Mouse (Mus musculus) C2C12 (cell line): ENCODE measurements around the gene Tchp. TPM values are rescaled to one million over a fixed set of nuclear protein-coding genes. Genes with fewer than 3 reads are reported as not detected.

Source experiments
- H3K27me3 ChIP-seq: one replicate; pipeline ENCODE4 v1.6.1; 2011; ENCODE audit not compliant: control insufficient read depth, insufficient read depth, insufficient read length
- H3K36me3 ChIP-seq: one replicate; pipeline ENCODE4 v1.6.1; 2011; ENCODE audit not compliant: control insufficient read depth, insufficient read depth
- H3K4me3 ChIP-seq: one replicate; pipeline ENCODE4 v1.5.1; 2011; ENCODE audit warnings: mild to moderate bottlenecking, control low read depth; ENCODE audit not compliant: poor library complexity, insufficient read depth, severe bottlenecking
- H3K79me2 ChIP-seq: one replicate; pipeline ENCODE4 v1.6.1; 2011; ENCODE audit not compliant: control insufficient read depth, insufficient read depth
- H3K79me3 ChIP-seq: one replicate; pipeline ENCODE4 v1.6.1; 2011; ENCODE audit warnings: low read depth, control low read depth
- H3ac ChIP-seq: one replicate; pipeline ENCODE3; 2011; ENCODE audit warnings: low read depth; ENCODE audit not compliant: control insufficient read depth, insufficient read length
- CEBPB ChIP-seq: IDR thresholded peaks from one replicate; pipeline ENCODE4 v1.6.1; 2011; ENCODE audit warnings: low read depth, mild to moderate bottlenecking, control low read depth, moderate library complexity
- CTCF ChIP-seq: IDR thresholded peaks from one replicate; pipeline ENCODE4 v1.5.1; 2011; ENCODE audit not compliant: control insufficient read depth, insufficient read depth, insufficient read length
- FOSL1 ChIP-seq: IDR thresholded peaks from one replicate; pipeline ENCODE4 v1.8.0; 2011; ENCODE audit warnings: mild to moderate bottlenecking, low read length; ENCODE audit not compliant: poor library complexity, insufficient read depth, severe bottlenecking
- MAX ChIP-seq: IDR thresholded peaks from one replicate; pipeline ENCODE4 v1.6.1; 2011; ENCODE audit warnings: mild to moderate bottlenecking, control low read depth
- MYOD1 ChIP-seq: IDR thresholded peaks from one replicate; pipeline ENCODE4 v1.6.1; 2011; ENCODE audit warnings: low read depth; ENCODE audit not compliant: control insufficient read depth, insufficient read length
- MYOG ChIP-seq: IDR thresholded peaks from one replicate; pipeline ENCODE4 v1.6.1; 2011; ENCODE audit not compliant: control insufficient read depth, insufficient read length; ENCODE audit errors: extremely low read depth
- USF1 ChIP-seq: IDR thresholded peaks from one replicate; pipeline ENCODE4 v1.6.1; 2011; ENCODE audit warnings: low read depth, mild to moderate bottlenecking, control low read depth, moderate library complexity
- polyA plus RNA-seq: library from polyadenylated mRNA; unstranded; fragments of >200 nt; fragmentation: generic; extraction: Trizol; gene quantifications from one replicate; pipeline ENCODE4 v1.2.1, GENCODE M21; 2012; ENCODE audit warnings: missing spikeins

Tchp gene
- polyA plus RNA-seq, 1 experiment, result 5.8 TPM

DNA sequence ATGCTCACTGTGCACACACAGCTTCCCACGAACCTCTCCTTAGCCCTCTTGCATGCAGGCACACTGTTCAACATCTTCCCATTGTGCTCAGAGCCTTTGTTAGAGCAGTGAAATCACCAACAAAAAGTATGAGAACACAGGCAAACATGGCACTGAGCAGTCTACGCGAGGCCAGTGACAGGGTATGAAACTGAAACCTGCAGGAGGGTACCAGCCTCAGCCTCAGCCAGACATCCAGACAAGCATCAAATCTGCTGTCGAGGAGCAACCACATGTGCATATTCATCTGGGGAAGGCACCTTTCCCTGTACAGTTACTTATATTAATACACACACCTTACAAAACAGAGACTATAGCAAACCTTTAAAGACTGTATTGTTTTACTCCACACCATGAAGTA is 39.3 kb downstream of the Tchp start:
- TF ChIP-seq MYOG, result no peak
- TF ChIP-seq FOSL1, result no peak
- no peak for TF ChIP-seq MAX
- no peak for TF ChIP-seq CTCF
- no peak for TF ChIP-seq CEBPB
- TF ChIP-seq MYOD1, result no peak
- TF ChIP-seq USF1, result no peak
- no peak overlapping the region for H3ac ChIP-seq
- H3K79me3 ChIP-seq, result no peaks in the 10 kb centered on the region
- H3K4me3 ChIP-seq, result no peak overlapping the region
- peaks cover 59% of the 10 kb centered on the region for H3K36me3 ChIP-seq
- H3K27me3 ChIP-seq, result no peaks in the 10 kb centered on the region
- H3K79me2 ChIP-seq, result no peaks in the 10 kb centered on the region

DNA sequence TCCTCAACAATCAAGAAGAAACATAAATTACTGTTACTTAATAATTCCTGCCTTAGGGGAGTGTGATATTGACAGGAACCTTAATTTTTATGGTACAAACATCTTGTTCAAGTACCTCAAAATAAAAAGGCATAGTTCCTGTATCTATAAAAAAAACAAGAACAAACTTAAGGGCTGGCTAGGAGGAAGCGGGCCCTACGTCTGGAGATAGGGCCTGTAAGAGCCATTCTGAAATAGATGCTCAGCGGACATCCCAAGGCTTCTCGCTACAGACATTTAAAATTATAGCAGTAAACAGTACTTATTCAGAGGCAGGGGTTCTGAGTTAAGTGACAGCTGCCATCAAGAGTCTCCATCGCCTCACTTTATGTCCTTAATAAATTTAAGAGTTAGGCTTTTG is 40.0 kb downstream of the Tchp start:
- H3K79me2 ChIP-seq, result no peaks in the 10 kb centered on the region
- H3K79me3 ChIP-seq, result no peaks in the 10 kb centered on the region
- no peak overlapping the region for H3K4me3 ChIP-seq
- H3ac ChIP-seq, result no peak overlapping the region
- H3K27me3 ChIP-seq, result no peaks in the 10 kb centered on the region
- TF ChIP-seq CEBPB (no peak), MYOD1 (no peak), MAX (no peak), USF1 (no peak), CTCF (no peak), FOSL1 (no peak), MYOG (no peak)
- peaks cover 61% of the 10 kb centered on the region for H3K36me3 ChIP-seq

DNA sequence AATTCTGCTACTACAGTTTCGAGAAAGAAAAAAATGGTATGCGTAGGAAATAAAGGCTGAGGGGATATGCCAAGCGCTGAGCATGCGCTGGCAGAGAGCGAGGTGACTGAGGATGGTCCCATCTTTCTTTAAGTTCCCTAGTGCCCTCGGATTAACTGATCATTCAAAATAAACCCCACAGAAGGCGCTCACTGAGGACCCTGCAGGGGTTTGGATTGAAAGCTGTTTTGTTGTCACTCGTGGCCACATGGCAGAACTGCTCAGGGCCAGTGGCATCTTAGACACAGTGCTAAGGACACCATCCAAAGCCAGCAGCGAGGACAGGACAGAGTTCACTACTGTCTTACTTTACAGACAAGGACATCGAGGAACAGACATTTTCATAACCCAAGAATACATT is 42.8 kb downstream of the Tchp start:
- H3ac ChIP-seq, result no peak overlapping the region
- TF ChIP-seq MAX, result no peak
- TF ChIP-seq FOSL1, result no peak
- no peak for TF ChIP-seq CEBPB
- no peak for TF ChIP-seq CTCF
- TF ChIP-seq MYOD1, result no peak
- no peak for TF ChIP-seq USF1
- no peak for TF ChIP-seq MYOG
- peaks cover 63% of the 10 kb centered on the region for H3K36me3 ChIP-seq
- H3K27me3 ChIP-seq, result no peaks in the 10 kb centered on the region
- no peaks in the 10 kb centered on the region for H3K79me3 ChIP-seq
- H3K4me3 ChIP-seq, result no peak overlapping the region
- no peaks in the 10 kb centered on the region for H3K79me2 ChIP-seq

DNA sequence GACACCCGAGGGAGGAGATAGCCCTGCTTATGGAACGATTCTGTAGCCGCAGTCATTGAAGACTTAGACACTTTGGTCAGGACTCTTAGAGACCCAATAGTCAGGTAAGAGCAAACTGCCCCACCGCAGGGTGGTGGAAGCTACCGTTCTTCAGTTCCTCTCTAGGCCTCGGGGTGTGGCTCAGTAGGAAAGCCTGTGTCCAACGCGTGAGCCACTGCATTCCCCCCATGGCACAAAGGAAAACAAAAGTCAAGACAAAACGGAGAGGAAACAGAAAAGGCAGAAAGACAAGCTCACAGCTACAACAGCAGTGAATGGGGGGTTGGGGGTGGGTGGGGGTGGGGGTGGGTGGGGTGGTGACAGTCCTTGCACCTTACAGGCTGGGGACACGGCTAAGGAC is 44.8 kb downstream of the Tchp start:
- H3K79me3 ChIP-seq, result no peaks in the 10 kb centered on the region
- peaks cover 61% of the 10 kb centered on the region for H3K36me3 ChIP-seq
- H3K27me3 ChIP-seq, result no peaks in the 10 kb centered on the region
- TF ChIP-seq MYOG (no peak), CTCF (no peak), FOSL1 (no peak), MYOD1 (no peak), CEBPB (no peak), MAX (no peak), USF1 (no peak)
- H3ac ChIP-seq, result no peak overlapping the region
- no peak overlapping the region for H3K4me3 ChIP-seq
- H3K79me2 ChIP-seq, result no peaks in the 10 kb centered on the region

DNA sequence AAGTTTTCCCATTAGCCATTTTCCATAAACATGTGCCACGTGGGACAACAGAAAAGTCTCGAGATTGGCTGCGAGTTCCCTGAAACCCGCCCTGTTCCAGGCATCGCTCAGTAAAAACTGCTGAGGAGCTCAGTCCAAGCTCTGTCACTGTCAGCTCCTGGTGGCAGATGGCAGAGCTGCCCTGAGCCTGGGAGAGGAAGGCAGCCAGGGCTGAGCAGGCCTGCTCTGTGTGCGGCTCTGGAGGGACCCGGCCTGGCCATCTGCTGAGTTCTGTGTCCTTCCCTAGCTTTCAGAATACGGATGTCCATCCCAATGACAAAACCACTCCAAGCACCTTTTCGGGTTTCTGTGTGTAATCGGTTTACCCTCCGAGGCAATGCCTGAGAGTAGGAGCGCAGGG is 45.8 kb downstream of the Tchp start:
- Histone ChIP-seq H3K27me3 (no peaks in the 10 kb centered on the region), H3K79me2 (no peaks in the 10 kb centered on the region), H3ac (no peak overlapping the region), H3K79me3 (no peaks in the 10 kb centered on the region), H3K4me3 (no peak overlapping the region), H3K36me3 (peaks cover 51% of the 10 kb centered on the region)
- TF ChIP-seq CEBPB (no peak), MYOD1 (no peak), CTCF (no peak), FOSL1 (no peak), USF1 (no peak), MAX (no peak), MYOG (no peak)

DNA sequence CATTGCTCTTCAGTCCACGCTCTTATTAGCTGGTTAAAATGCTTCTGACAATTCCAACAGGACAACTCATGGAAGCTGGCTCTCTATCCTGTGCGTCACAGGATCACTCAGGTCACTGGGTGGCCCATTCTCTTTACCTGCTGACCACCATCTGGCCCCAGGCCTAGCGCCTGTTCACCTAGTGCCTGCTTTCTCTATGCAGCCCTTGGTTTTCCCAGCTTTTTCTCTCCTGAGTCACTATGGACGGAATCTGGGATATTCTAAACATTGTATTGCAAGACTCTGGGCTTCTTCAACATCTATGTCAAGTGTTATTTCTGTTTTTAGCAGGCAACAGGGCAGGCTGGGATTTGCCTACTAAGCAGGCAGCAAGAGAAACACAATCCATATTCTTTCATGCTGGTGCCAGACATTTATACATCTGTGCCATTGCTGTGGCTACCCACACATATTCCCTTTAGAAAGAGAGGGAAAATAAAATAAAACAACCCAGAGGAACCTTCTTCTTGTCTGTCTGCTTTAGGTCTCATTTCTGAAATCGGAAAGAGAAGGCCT is 52.1 kb downstream of the Tchp start:
- Histone ChIP-seq H3ac (no peak overlapping the region), H3K27me3 (no peaks in the 10 kb centered on the region), H3K4me3 (no peak overlapping the region), H3K79me2 (no peaks in the 10 kb centered on the region), H3K36me3 (peaks cover 32% of the 10 kb centered on the region), H3K79me3 (no peaks in the 10 kb centered on the region)
- TF ChIP-seq FOSL1, result no peak
- no peak for TF ChIP-seq MYOG
- no peak for TF ChIP-seq MYOD1
- TF ChIP-seq MAX, result no peak
- TF ChIP-seq USF1, result no peak
- TF ChIP-seq CEBPB, result no peak
- TF ChIP-seq CTCF, result no peak
